Mouse (Mus musculus) left cerebral cortex, adult 8-10 months (tissue): ENCODE data around the gene Cblc. TPM values are rescaled to one million over a fixed set of nuclear protein-coding genes. Genes with fewer than 3 reads are reported as not detected.

Experiments used
- DNase-seq, 2 experiments: peaks; one replicate each; pipeline ENCODE4 v3.0.0; 2022; ENCODE audit warnings: low spot score in 2 of 2
- total RNA-seq, 4 experiments: library from RNA; stranded (reverse); gene quantifications; 2 replicates each; pipeline ENCODE4 v1.2.4; 2022

The Cblc gene
- total RNA-seq, 4 experiments from 2014 or later: not detected

- no peak for DNase-seq
These were observed 44.0 kb downstream of the Cblc start for GRCm38 (mm10) chr7:19752652-19753051.

- DNase-seq: no peak
These were observed 45.6 kb downstream of the Cblc start for GRCm38 (mm10) chr7:19751070-19751383.

GRCm38 (mm10) chr7:19750217-19751069, 46.2 kb downstream of the Cblc start, which contains the start of gene Nectin2:
Gene Nectin2, minus strand, starts transcription at chr7:19750483.
- peak; percentile 50 to 64 for DNase-seq

- peak; percentile 69 to 93 for DNase-seq
These were observed 47.0 kb downstream of the Cblc start for GRCm38 (mm10) chr7:19749389-19750216.

DNA sequence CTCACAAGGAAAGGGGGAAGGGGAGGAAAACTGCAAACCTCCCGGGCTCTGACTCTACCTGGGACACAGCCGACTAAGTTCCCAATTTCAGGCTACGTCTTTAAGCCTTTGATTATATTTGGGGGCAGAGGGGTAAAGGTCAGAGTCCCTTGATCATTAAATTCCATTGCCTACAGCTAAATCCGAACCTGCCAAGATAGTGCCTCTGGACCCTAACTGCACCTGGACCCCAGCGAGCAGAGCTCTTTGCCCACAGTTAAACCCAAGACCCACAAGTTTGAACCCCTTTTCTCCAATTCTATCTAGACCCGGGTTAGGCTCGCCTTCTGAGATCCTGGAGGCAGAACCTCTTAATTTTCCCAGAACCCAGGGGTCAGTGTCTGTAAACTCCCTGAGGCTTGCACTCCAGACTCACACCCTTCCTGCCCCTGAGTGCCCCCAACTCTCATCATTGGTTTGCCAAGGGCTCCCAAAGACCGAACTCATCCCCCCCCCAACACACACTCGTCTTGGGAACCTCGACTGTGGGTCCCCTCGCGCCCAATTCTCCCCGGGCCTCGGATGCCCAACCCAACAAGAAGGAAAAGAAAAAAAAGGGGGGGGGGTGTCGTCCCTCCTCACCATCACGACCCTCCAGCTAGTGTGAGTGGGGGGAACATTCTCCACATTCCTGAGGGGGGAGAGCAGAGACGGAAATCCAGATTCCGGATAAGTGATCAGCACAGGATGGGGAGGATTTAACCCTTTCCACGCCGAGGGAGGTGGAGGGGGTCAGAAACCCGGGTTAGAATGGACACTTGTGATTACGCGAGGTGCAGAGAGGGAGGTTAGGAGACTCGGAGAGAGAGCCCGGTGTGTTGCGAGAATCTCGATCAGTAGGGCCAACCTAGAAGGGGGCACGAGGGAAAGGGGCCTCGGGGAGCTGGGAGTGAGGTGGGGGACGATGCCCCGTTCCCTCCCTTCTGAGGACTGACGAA, 48.1 kb downstream of the Cblc start:
- DNase-seq: no peak

DNA sequence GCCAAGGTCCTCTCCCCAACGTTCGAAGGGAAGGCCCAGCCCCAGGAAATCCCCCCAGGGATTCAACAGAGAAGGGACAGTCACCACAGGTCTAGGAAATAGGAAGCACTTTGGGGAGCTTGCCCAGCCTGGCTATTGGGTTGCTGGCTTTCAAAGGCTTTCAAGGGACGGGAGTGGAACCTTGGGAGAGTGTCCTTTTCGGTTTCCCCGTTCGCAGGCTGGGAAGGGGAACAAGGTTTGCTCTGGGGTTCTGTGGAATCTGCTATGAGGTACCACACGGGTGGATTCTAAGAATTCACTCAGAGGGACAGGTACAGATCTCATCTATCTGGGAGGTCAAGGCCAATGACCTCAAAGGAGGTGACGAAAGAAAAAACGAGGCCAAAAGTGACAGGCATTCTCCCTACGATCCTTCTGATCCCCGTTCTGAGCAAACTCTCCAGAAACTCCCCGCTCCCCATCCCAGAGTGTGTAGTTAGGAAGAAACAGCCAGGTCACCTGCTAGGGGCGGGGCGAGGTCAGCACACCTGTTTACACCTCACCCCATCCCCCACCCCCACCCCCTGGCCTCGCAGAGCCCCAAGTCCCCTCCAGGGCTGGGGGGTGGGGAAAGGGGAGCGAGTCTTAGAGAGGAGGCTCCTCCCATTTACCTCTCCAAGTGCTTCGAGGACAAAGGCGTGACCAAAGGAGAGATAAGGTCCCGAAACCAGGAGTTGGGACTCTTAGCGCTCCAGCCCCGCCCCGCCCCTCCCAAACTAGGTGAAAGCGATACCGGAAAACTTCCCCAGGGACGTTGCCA, 49.0 kb downstream of the Cblc start:
- no peak for DNase-seq

DNA sequence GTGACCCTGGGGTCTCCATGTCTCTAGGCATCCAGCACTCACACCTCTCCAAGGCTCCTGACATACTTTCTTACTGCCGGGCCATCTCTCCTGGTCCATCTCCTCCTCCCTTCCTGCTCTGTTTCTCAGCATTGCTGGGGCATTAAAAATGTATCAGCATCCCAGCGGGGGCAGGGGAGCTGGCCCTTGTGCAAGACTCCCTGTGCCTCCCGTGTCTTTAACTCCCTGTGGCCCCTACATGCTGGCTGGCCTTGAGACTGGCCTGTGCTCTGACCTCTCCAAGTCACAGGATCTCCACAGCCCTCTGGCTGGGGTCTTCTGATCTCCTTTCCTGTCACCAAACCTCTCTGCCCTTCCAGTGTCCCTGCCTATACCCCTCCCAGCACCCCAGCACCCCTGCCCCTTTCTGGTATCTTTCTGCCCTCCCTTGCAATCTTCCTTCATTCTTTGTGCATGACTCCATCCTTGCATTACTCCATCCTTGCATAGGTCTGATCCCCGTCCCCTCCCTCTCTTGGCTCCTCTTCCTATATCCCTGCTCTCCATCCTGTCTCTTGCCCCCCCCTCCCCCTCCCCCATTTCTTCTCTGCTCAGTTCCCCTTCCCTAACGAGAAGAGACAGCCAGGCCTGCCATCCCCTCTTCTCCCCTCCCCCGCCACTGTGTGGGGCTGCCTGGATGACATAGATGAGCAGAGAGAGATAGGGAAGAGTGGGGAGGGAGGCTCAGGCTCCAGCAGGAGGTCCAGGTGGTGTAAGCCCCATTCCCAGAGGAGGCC, 50.0 kb downstream of the Cblc start:
- DNase-seq: no peak

DNA sequence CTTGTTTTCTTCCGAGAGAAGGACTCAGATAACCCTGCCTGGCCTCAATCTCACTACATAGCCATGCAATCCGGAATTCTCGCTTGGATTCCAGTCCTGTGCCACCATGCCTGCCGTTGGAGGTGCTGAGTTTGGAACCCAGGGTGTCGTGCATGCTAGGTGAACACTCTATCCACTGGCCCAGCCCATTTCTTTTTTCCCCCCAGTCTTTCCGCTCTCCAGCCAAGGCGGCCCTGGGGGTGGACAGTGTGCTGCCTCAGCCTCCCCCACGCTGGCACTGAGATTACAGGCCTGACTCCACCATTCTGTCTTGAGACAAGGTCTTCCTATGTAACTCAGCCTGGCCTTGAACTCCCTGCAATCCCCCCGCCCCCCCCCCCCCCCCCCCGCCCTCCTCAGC, 50.6 kb downstream of the Cblc start:
- no peak for DNase-seq

DNA sequence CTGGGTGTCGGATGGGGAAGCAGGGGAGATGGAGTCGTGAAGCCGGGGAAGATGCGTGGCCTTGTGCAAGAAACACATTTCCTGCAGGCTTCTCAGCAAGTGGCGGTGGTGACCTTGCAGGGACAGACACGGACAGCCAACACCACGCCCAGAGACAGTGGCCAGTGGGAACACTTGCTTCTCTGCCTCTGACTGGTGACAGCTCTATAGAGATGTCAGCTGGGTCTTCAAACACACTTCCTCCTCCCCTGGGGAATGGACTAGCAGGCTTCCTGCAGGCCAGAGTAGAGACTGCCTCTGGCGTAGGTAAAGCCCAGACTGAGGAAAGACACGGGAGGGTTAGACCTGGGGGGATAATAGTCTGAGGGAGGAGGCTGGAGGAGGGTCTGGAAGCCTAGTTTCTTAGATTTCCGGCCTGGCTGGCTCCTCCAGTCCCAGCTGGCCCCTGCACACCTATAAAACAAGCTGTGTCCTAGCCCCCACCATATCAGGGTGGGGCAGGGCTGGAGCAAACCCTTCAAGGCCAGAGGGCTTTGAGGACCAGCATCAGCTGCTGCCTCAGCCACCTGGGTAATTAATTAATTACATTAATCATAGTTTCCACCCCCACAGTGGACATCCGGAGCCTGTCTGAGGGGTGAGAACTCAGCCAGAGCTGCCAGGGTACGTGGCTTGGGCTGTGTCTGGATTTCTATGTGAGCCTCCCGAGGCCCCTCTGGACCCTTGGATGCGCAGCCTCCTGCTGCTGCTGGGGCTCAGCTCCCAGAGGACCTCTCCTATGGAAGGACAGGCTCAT, 51.8 kb downstream of the Cblc start:
- DNase-seq: no peak

DNA sequence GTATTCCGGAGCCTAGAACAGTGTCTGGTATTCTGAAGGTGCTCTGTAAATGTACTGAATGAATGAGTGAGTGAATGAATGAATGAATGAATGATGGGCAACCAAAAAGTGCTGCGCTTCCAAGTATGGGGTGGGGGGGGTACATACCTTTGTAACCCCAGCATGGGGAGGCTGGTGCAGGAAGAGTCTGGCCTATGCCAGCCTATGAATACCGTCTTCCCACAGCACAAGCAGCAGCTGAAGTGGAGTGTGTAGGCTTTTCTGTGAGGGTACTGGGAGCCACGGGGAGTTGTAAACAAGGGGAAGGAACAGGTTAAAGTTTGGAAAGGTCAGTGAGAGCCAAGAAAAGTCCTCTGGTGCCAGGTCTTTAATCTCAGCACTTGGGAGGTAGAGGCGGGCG, 52.8 kb downstream of the Cblc start:
- DNase-seq: no peak

GRCm38 (mm10) chr7:19742468-19742867, 54.1 kb downstream of the Cblc start:
- no peak for DNase-seq

- no peak for DNase-seq
These were observed 55.1 kb downstream of the Cblc start for GRCm38 (mm10) chr7:19741329-19742031.

DNA sequence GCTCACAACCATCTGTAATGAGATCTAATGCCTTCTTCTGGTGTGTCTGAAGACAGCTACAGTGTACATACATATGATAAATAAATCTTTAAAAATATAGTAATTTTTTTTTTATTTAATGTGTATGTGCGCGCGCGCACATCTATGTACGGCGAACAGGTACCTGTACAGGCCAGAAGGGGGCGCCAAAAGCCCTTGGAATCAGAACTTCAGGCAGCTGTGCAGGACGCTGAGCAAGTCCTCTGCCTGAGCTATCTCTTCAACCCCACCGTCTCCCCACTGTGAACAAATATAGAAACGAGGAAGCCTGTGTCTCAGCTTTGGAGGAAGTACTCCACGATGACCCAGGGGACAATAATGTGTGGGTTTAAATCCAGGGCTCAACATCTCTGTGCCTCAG, 56.3 kb downstream of the Cblc start:
- DNase-seq: no peak

GRCm38 (mm10) chr7:19738771-19739170, 57.8 kb downstream of the Cblc start:
- no peak for DNase-seq

DNA sequence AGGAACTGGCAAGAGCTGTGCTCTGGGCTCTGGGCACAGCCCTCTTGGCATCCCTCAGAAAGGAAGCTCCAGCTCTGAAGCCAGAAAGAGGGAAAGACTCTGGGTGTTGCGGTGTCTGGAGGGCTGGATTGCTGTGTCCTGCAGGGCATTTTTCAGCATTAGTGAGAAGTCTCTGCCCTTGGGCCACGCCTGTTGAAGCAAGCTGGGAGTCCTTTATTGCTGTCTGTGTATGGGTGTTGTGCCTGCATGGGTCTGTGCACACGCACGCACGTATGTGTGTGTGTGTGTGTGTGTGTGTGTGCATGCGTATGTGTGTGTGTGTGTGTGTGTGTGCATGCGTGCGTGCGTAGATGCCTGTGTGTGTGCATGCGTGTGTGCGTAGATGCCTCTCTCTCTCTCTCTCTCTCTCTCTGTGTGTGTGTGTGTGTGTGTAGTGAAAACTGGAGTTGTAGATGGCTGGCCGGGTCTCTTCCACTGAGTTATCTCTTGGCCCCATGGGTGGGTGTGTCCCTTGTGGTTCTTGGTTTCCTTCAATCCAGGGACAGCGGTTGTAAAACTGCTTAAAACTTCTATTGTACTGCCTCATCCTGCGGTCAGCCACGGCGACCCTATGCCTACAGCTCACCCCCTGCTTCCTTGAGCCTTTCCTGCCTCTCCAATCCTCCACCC, 60.1 kb downstream of the Cblc start:
- DNase-seq: no peak

- DNase-seq: no peak
These were observed 62.4 kb downstream of the Cblc start for GRCm38 (mm10) chr7:19734178-19734666.
